Mouse (Mus musculus): ENCODE measurements at regions not wholly inside any gene's neighbourhood (a gene's known extent, or its start where the extent isn't known, plus 50 kb on each side); places are given as distances from the start of the nearest gene placed in this dataset.

- no peak overlapping the region for H3K9ac ChIP-seq
- DNase-seq (no peak), ATAC-seq (no peak; the same call in 1 of the 2 replicates)
- H3K4me2 ChIP-seq (ENCODE audit: low read depth) = no peak overlapping the region
- H3K27ac ChIP-seq (ENCODE audit: low read depth, low read length) = no peak overlapping the region
- WGBS = 23% methylated on average over 7 of the region's 7 CpGs
- no peaks in the 10 kb centered on the region for H3K9me3 ChIP-seq (ENCODE audit: low read length)
- no peaks in the 10 kb centered on the region for H3K4me1 ChIP-seq (ENCODE audit: insufficient read depth)
- no peak for TF ChIP-seq CTCF (IDR thresholded peaks at IDR 0.05; ENCODE audit: low read depth)
- H3K27me3 ChIP-seq (ENCODE audit: insufficient read depth, low read length) = no peaks in the 10 kb centered on the region
- no peak overlapping the region for H3K4me3 ChIP-seq (ENCODE audit: low read depth, low read length)
- H3K36me3 ChIP-seq (ENCODE audit: insufficient read depth) = no peaks in the 10 kb centered on the region
Measured at GRCm38 (mm10) chr8:87237181-87237580, 235.2 kb downstream of the Cbln1 start.

GRCm38 (mm10) chr8:87236438-87236837 lies 236.0 kb downstream of the Cbln1 start:
- ATAC-seq = no peak
- Histone ChIP-seq H3K4me1 (ENCODE audit: insufficient read depth) (no peaks in the 10 kb centered on the region), H3K9me3 (ENCODE audit: low read length) (no peaks in the 10 kb centered on the region), H3K27ac (ENCODE audit: low read depth, low read length) (no peak overlapping the region), H3K9ac (no peak overlapping the region), H3K4me3 (ENCODE audit: low read depth, low read length) (no peak overlapping the region), H3K27me3 (ENCODE audit: insufficient read depth, low read length) (no peaks in the 10 kb centered on the region), H3K36me3 (ENCODE audit: insufficient read depth) (no peaks in the 10 kb centered on the region), H3K4me2 (ENCODE audit: low read depth) (no peak overlapping the region)
- WGBS = 78% methylated on average over 11 of the region's 11 CpGs
- no peak for TF ChIP-seq CTCF (IDR thresholded peaks at IDR 0.05; ENCODE audit: low read depth)
- no peak for DNase-seq

- Histone ChIP-seq H3K9ac (peak overlapping the region; percentile 26; the same call in 1 of the 2 replicates), H3K4me1 (ENCODE audit: insufficient read depth) (no peaks in the 10 kb centered on the region), H3K27ac (ENCODE audit: low read depth, low read length) (no peak overlapping the region), H3K4me3 (ENCODE audit: low read depth, low read length) (peak overlapping the region; percentile 15), H3K36me3 (ENCODE audit: insufficient read depth) (no peaks in the 10 kb centered on the region), H3K9me3 (ENCODE audit: low read length) (no peaks in the 10 kb centered on the region), H3K4me2 (ENCODE audit: low read depth) (peak overlapping the region; percentile 45), H3K27me3 (ENCODE audit: insufficient read depth, low read length) (no peaks in the 10 kb centered on the region)
- peak; percentile 62 for DNase-seq
- TF ChIP-seq CTCF (IDR thresholded peaks at IDR 0.05; ENCODE audit: low read depth) = no peak
- ATAC-seq = peak; percentile 61
- 26% methylated on average over 18 of the region's 18 CpGs for WGBS
Measured at GRCm38 (mm10) chr8:87235341-87236075, 236.9 kb downstream of the Cbln1 start.

- WGBS = 51% methylated on average over 5 of the region's 5 CpGs
- no peak overlapping the region for H3K4me2 ChIP-seq (ENCODE audit: low read depth)
- peak; percentile 30 for DNase-seq
- ATAC-seq = 0 out of 2 replicates have a peak, but pooled peaks have one; percentile 27
- H3K27me3 ChIP-seq (ENCODE audit: insufficient read depth, low read length) = no peaks in the 10 kb centered on the region
- no peak overlapping the region for H3K27ac ChIP-seq (ENCODE audit: low read depth, low read length)
- no peak for TF ChIP-seq CTCF (IDR thresholded peaks at IDR 0.05; ENCODE audit: low read depth)
- no peak overlapping the region for H3K4me3 ChIP-seq (ENCODE audit: low read depth, low read length)
- H3K36me3 ChIP-seq (ENCODE audit: insufficient read depth) = no peaks in the 10 kb centered on the region
- no peaks in the 10 kb centered on the region for H3K4me1 ChIP-seq (ENCODE audit: insufficient read depth)
- no peak overlapping the region for H3K9ac ChIP-seq
- no peaks in the 10 kb centered on the region for H3K9me3 ChIP-seq (ENCODE audit: low read length)
Measured at GRCm38 (mm10) chr8:87234336-87234735, 238.1 kb downstream of the Cbln1 start.

- Histone ChIP-seq H3K9me3 (ENCODE audit: low read length) (no peaks in the 10 kb centered on the region), H3K4me2 (ENCODE audit: low read depth) (no peak overlapping the region), H3K4me1 (ENCODE audit: insufficient read depth) (no peaks in the 10 kb centered on the region), H3K27ac (ENCODE audit: low read depth, low read length) (no peak overlapping the region), H3K36me3 (ENCODE audit: insufficient read depth) (no peaks in the 10 kb centered on the region), H3K9ac (no peak overlapping the region), H3K27me3 (ENCODE audit: insufficient read depth, low read length) (no peaks in the 10 kb centered on the region), H3K4me3 (ENCODE audit: low read depth, low read length) (no peak overlapping the region)
- peak; percentile 23; the same call in 1 of the 2 replicates for ATAC-seq
- WGBS = 26% methylated on average over 10 of the region's 10 CpGs
- DNase-seq = no peak
- TF ChIP-seq CTCF (IDR thresholded peaks at IDR 0.05; ENCODE audit: low read depth) = no peak
Measured at GRCm38 (mm10) chr8:87233805-87234331, 238.5 kb downstream of the Cbln1 start.

- no peak overlapping the region for H3K27ac ChIP-seq (ENCODE audit: low read depth, low read length)
- ATAC-seq (peak; percentile 63), DNase-seq (peak; percentile 33)
- no peaks in the 10 kb centered on the region for H3K27me3 ChIP-seq (ENCODE audit: insufficient read depth, low read length)
- TF ChIP-seq CTCF (IDR thresholded peaks at IDR 0.05; ENCODE audit: low read depth) = no peak
- no peaks in the 10 kb centered on the region for H3K36me3 ChIP-seq (ENCODE audit: insufficient read depth)
- no peak overlapping the region for H3K4me3 ChIP-seq (ENCODE audit: low read depth, low read length)
- 14% methylated on average over 4 of the region's 4 CpGs for WGBS
- H3K9me3 ChIP-seq (ENCODE audit: low read length) = no peaks in the 10 kb centered on the region
- H3K4me1 ChIP-seq (ENCODE audit: insufficient read depth) = no peaks in the 10 kb centered on the region
- no peak overlapping the region for H3K9ac ChIP-seq
- H3K4me2 ChIP-seq (ENCODE audit: low read depth) = no peak overlapping the region
Measured at GRCm38 (mm10) chr8:87231762-87232161, 240.6 kb downstream of the Cbln1 start.

- Histone ChIP-seq H3K4me1 (ENCODE audit: insufficient read depth) (no peaks in the 10 kb centered on the region), H3K27me3 (ENCODE audit: insufficient read depth, low read length) (no peaks in the 10 kb centered on the region), H3K4me2 (ENCODE audit: low read depth) (no peak overlapping the region), H3K4me3 (ENCODE audit: low read depth, low read length) (no peak overlapping the region), H3K27ac (ENCODE audit: low read depth, low read length) (no peak overlapping the region), H3K9me3 (ENCODE audit: low read length) (no peaks in the 10 kb centered on the region), H3K9ac (no peak overlapping the region), H3K36me3 (ENCODE audit: insufficient read depth) (no peaks in the 10 kb centered on the region)
- no peak for DNase-seq
- no peak for ATAC-seq
- no peak for TF ChIP-seq CTCF (IDR thresholded peaks at IDR 0.05; ENCODE audit: low read depth)
- 86% methylated on average over 4 of the region's 4 CpGs for WGBS
Measured at GRCm38 (mm10) chr8:87230096-87230495, 242.3 kb downstream of the Cbln1 start.
